Mouse (Mus musculus): ENCODE data around the gene Kmt2e. TPM values are rescaled to one million over a fixed set of nuclear protein-coding genes. Genes with fewer than 3 reads are reported as not detected.

The Kmt2e gene
- total RNA-seq, 2 experiments from 2014 or later, result 101 to 102 TPM

DNA sequence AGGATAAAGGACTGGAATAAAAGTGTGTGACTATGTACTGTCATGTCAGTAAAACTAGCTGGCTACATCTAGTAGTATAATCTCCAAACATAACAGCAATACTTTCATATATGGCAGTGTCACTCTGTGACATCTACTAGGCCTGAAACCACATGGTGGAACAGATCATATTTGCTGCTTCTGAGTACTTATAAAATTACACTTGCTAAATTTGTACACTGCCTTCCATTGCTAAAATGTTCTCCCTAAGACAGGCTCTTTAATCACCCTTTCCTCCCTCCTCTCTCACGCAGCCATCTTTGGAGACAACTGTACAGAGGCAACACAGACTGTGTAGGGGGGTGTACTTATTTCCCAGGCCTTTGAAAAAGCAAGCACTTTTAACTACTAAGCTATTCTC, 13.8 kb upstream of the Kmt2e start:
- H3K4me3 ChIP-seq, result no peak overlapping the region
- no peak for DNase-seq (ENCODE audit: extremely low spot score in 1 of 2, low spot score in 2 of 2)
- no peak for TF ChIP-seq CTCF (IDR thresholded peaks at IDR 0.05)
- intact Hi-C loops (cut with DNase I), result no loop called here
- H3K27ac ChIP-seq, result no peak overlapping the region

DNA sequence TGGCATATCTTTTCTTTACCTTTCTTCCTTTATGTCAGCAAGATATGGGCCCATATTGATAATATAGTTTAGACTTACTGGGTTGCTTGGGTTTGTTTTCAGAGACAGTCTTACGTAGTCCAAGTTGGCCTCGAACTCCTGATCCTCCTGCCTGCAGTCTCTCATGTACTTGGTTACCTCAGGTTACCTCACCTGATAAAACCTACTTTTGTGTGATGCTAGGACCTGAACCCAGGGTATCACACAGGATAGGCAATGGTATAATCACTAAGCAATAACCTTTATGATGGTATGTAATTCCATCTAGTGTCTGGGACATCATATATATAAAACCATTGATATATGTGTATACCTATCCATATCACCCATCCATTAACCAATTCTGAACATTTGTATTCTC, 12.8 kb upstream of the Kmt2e start:
- no peak overlapping the region for H3K27ac ChIP-seq
- no peak for TF ChIP-seq CTCF (IDR thresholded peaks at IDR 0.05)
- DNase-seq (ENCODE audit: extremely low spot score in 1 of 2, low spot score in 2 of 2), result no peak
- no peak overlapping the region for H3K4me3 ChIP-seq
- intact Hi-C loops (cut with DNase I), result no loop called here

DNA sequence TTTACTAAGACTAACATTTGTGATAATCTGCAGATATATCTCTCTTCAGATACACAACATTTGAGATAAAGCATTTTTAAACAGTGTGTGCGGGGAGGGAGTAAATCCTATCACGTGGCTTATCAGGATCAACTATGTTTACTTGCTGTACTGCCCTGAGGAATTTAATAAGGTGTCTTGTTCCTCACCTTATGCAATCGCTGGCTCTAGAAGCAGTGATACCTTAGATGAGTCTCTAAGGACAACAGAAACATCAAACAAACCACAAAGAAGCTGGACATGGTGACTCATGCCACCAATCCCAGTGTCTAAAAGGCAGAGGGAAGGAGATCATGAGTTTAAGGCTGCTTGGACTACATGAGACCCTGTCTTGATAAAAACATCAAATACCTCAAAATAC, 11.2 kb upstream of the Kmt2e start:
- H3K4me3 ChIP-seq, result no peak overlapping the region
- no peak for TF ChIP-seq CTCF (IDR thresholded peaks at IDR 0.05)
- H3K27ac ChIP-seq, result no peak overlapping the region
- intact Hi-C loops (cut with DNase I), result no loop called here
- DNase-seq (ENCODE audit: extremely low spot score in 1 of 2, low spot score in 2 of 2), result no peak

- Histone ChIP-seq H3K27ac (no peak overlapping the region), H3K4me3 (no peak overlapping the region)
- no peak for TF ChIP-seq CTCF (IDR thresholded peaks at IDR 0.05)
- intact Hi-C loops (cut with DNase I), result no loop called here
- DNase-seq (ENCODE audit: extremely low spot score in 1 of 2, low spot score in 2 of 2), result no peak
Observed at GRCm38 (mm10) chr5:23427501-23427900, 6.7 kb upstream of the Kmt2e start.

DNA sequence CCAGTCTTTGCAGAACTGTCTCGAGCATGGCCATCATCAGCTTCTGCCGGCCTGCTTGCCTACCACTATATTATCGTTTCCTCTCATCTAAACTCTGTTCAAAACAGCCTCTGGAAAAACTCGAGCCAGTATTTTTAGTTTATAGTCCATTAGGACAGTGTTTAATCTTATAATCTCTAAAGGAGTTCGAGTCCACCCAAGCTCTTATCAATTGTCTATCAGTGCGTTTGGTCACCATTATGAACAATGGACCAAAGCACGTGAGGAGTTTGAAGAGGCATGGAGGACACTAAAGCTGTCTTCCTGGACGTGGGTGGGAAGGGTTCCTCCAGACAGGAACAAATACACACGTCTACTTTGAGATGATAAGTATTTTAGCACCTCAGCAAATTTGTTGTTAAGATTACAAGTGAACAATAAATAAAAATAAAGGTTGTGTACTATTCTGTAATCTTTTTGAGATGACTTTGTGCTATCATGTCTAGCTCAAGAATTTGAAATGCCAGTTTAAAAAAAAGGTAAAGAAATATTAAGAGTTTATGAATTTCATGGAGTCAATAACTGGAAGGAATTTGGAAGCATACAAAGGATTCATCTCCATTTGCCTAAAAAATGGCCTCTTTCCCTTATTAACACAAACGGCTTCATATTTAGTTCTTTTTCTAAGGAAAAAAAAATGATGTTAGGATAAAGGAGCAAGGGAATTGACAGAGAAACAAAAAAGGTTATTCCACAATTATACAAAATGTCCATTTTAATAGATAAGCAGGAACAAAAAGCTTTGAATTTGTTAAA, 3.0 kb upstream of the Kmt2e start:
- DNase-seq (ENCODE audit: extremely low spot score in 1 of 2, low spot score in 2 of 2), result no peak
- intact Hi-C loops (cut with DNase I), result no loop called here
- Histone ChIP-seq H3K4me3 (peak overlapping the region; percentile 99), H3K27ac (peak overlapping the region; percentile 100)
- TF ChIP-seq CTCF (IDR thresholded peaks at IDR 0.05), result no peak

DNA sequence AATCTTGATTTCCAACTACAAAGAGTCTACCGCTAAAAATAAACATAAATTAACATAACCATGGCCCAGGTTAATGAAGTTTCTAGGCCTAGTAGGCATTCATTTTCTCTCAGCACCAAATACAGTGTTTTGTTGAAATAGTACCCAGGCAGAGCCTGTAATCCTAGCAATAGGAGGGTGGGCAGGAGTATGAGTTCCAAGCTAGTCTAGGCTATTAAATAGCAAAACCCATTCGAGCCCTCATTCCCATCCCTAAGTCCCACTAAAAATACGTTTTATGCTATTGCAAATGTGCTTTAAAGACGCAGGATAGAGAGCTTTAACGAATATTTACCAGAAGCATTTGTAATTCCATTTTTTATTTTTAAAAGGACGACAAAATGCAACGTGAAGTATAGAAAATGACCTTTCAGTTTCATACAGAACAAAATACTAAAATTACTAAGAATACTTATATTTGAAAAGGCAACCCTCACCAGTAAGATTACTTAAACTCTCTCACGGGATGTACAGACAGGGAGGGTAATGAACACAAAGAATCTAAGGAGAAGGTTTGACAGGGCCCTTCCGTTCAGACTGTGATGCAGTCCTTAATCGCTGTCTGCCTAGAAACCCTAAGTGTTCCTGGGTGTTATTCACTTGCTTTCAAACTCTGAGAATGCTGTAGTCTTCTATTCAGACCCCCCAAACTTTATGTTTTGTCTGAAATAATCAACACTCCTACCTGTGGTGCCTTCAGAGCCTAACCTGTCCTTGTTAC, 2.1 kb upstream of the Kmt2e start:
- intact Hi-C loops (cut with DNase I), result loop anchor here (1.0 kb wide), 1 partner anchor 14 kb away; no protein-coding TSS in a partner anchor
- DNase-seq (ENCODE audit: extremely low spot score in 1 of 2, low spot score in 2 of 2), result no peak
- Histone ChIP-seq H3K27ac (peak overlapping the region; percentile 100), H3K4me3 (peak overlapping the region; percentile 99)
- TF ChIP-seq CTCF (IDR thresholded peaks at IDR 0.05), result no peak

DNA sequence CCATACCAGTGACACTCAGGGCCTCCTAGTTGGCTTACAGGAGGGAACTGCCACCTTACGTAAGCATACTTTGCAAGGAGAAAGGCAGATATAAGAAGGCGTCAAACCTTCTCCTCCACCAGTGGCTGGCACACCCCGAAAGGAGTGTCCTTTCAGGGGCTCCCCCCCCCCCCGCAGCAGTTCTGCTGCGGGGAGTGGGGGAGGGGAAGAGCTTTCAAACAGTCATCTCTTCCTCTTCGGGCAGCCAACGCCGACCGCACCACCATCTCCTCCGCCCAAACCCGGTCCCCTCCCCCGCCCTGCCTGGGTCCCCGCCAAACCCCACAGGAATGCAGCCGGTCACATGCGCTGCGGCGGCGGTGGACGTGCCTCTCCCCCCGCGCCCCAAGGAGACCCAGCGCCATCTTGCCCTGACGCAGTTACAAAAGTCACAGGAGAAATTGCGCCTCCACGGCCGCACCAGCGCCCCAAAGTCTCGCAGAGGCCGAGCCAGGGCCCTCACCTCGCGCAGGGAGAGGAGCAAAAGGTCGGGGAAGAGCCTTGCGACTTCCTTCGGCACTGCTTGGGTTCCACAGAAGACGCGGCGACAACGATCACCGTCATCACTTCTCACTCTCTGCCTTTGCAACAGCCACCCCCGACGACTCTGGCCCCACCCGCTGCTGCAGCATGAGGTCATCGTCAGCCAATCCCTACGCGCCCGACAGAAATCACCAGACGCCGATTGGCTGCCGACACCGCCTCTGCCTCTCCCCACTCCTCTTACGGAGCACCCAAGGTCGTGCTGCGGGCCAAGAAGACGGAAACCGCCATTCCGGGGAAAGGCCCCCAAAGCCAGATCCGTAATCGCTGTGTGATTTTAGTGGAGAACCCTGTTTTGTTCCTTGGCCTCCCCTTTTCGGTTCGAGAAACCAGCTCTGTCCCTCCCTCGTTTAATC, 1.3 kb upstream of the Kmt2e start:
- DNase-seq (ENCODE audit: extremely low spot score in 1 of 2, low spot score in 2 of 2), result peak; percentile 96 to 98
- Histone ChIP-seq H3K27ac (peak overlapping the region; percentile 100), H3K4me3 (peak overlapping the region; percentile 99)
- intact Hi-C loops (cut with DNase I), result loop anchor here (1.0 kb wide), 1 partner anchor 15 kb away; no protein-coding TSS in a partner anchor
- no peak for TF ChIP-seq CTCF (IDR thresholded peaks at IDR 0.05)

GRCm38 (mm10) chr5:23434598-23435481, 599 bp downstream of the Kmt2e start:
- TF ChIP-seq CTCF (IDR thresholded peaks at IDR 0.05), result no peak
- intact Hi-C loops (cut with DNase I), result no loop called here

DNA sequence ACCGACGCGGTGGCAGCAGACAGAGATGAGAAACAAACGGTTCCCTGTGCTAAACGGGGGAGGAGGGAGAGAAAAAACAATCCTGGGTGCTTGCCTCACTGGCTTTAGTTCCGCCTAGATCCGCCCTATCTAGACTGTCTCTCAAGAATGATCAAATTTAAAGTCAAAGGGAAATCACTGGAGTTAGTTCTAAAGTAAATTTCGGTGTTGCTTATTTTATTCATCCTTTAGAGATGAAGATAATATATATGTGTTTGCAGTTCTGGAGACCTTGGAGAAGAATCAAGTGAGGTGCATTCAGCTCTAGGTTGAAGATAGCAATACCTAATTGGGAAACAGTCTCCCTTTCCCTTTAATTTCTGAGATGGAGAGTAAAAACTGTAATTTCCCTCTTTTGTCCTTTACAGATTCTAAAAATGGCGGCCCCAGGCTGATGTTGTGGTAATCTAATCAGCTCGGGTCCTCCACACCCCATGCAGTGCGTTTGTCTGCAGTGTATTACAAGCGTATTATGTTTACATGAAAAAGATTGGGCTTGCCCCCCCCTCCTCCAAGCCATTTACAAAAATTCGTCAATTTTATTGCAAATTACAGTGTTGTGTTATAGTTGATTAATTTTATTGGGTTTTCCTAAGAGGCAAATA, 1.4 kb downstream of the Kmt2e start:
- intact Hi-C loops (cut with DNase I), result no loop called here
- H3K27ac ChIP-seq, result peak overlapping the region; percentile 100
- H3K4me3 ChIP-seq, result peak overlapping the region; percentile 99
- no peak for DNase-seq (ENCODE audit: extremely low spot score in 1 of 2, low spot score in 2 of 2)
- no peak for TF ChIP-seq CTCF (IDR thresholded peaks at IDR 0.05)

More at GRCm38 (mm10) chr5:23434598-23435481, 599 bp downstream of the Kmt2e start:
- Histone ChIP-seq H3K27ac (peak overlapping the region; percentile 100), H3K4me3 (peak overlapping the region; percentile 99)
- peak; percentile 46 to 60 for DNase-seq (ENCODE audit: extremely low spot score in 1 of 2, low spot score in 2 of 2)

DNA sequence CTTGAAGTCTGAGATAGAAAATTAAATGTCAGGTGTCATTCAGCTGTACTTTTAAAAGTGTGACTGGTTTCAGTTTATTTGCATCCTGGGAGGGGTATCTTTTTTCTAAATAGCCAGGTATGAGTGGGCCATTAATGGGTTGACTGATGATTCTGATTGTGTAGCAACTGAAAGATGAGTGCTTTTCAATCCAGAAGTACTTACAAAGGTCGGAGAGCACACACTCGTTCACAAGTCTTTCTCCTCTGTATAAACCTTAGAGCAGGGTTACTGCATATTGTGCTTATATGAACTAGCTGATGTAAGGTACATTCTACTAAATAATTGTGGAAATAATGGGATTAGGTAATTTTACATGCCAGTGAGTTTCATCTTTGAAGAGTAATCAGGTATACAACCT, 2.5 kb downstream of the Kmt2e start:
- DNase-seq (ENCODE audit: extremely low spot score in 1 of 2, low spot score in 2 of 2), result no peak
- intact Hi-C loops (cut with DNase I), result no loop called here
- peak overlapping the region; percentile 100; the same call in 1 of the 2 replicates for H3K27ac ChIP-seq
- H3K4me3 ChIP-seq, result peak overlapping the region; percentile 99
- no peak for TF ChIP-seq CTCF (IDR thresholded peaks at IDR 0.05)

Data from left cerebral cortex, adult 2 months (tissue).